Mouse (Mus musculus): ENCODE data around the gene Ube2d3.

DNA sequence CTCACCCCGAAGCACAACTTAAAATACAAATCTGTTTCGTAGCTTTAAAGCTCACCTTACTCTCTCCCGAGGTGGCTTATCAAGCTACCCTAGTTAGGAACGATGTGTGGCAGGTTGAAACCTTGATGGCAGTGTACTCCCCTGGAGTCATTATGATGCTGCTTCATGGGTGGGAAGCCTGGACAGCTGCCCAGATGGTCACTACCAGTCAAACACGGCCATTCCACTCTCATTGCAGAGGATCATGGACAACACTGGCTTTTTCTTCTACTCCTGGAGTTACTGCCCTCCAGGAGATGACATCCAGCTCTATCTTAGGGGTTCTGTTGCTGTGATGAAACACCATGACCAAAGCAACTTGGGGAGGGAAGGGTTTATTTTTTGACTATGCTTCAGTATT lies 65.2 kb downstream of the Ube2d3 start:
- TF ChIP-seq EP300 (IDR thresholded peaks at IDR 0.05; ENCODE audit: insufficient read depth, low read depth, low read length): no peak
- TF ChIP-seq CTCF (IDR thresholded peaks at IDR 0.05): no peak
- TF ChIP-seq POLR2A (IDR thresholded peaks at IDR 0.05; ENCODE audit: insufficient read depth, low read depth, low read length): no peak

All from heart, adult 2 months (tissue).